Mouse (Mus musculus) retina, adult 2 months (tissue): ENCODE measurements around the gene Olfr107.

Experiments
- DNase-seq: peaks from one replicate; pipeline ENCODE4 v3.0.0-alpha.2; 2012; ENCODE audit warnings: low read depth, low spot score

Gene Olfr107

DNA sequence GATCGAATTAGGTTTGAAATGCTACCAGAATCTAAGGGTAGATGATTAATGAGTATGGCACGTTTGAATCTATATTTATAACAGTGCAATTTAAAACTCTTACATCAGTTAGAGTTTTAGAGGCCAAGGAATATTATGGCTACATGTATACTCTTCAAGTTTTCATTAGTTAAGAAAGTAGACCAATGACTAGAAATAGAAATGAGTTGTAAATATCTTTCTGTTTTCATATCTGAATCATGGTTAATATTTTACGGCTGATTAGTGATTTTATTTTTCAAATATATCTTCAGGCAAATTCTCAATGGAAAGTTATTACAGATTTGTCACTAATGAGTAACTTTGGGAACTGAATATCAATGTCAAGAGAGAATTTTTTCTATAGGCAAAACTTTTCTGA is at the start of gene Olfr107:
TSS of gene Olfr107 (plus strand) at position 301 of the 400 bp plus-strand sequence.
- DNase-seq, result no peak

GRCm38 (mm10) chr17:37359282-37359681 is 39.7 kb upstream of the Olfr107 start, which contains the start of gene Olfr104-ps:
Gene Olfr104-ps, plus strand, starts transcription at chr17:37359582.
- no peak for DNase-seq

GRCm38 (mm10) chr17:37378733-37379132 is 20.3 kb upstream of the Olfr107 start, which contains the start of gene Olfr105-ps:
Gene Olfr105-ps, plus strand, starts transcription at chr17:37379033.
- no peak for DNase-seq

DNA sequence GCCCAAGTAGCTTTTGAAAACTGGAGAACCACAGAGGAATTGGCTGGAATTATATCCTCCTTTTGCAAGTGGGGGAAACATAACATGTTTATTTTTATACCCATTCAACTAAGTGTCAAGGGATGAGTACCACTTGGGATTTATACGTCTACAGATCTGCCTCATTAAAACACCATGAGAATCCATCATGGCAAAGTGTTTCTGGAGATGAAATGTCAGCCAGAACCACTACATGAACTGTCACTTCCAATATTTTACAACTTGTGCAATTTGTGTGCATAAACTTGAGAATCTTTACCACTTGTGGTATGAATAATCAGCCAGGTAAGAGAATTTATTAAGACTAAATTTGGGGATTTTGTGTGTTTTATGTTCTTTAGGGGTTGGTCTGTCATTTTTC is 8.9 kb upstream of the Olfr107 start, which contains the start of gene Olfr106-ps:
TSS of gene Olfr106-ps (plus strand) at position 301 of the 400 bp plus-strand sequence.
- DNase-seq, result no peak

DNA sequence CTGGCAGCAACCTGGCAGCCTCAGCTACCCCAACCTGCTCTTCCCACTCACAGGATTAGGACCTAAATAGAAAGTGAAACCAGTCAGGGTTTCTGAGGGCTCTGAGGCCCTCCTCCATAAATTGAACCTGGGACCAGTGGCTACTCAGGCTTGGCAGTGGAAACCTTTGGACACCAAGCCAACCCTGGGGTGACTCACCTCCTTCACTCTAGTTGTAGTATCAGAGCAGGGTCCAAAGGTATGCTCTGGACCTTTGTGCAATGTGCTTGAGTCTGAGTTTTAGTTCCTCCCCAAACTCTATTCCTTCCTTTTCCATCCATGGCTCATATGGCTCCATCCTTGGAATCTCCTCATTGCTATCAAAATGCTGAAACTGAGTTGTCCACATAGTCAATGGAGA is 14.4 kb downstream of the Olfr107 start:
- DNase-seq, result no peak

DNA sequence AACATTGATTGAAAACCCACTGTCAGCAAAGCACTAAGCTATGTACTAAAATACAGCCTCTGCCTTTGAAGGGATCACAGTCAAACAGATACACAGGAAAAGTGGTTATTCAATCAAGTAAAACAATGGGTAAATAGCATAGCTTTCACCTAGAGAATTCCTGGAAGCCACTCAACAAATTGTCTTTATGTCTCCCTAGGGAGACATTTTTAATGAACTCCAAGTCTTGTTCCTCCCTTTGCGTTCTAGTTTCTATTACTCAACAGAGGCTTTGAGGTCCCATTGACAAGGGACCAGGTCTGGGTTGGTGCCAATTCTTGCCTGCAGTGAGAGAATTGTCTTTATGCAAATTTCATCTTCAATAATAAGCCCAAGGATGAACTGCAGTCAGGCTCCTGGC is 46.2 kb downstream of the Olfr107 start, which contains the start of gene Olfr108:
TSS of gene Olfr108 (plus strand) at position 301 of the 400 bp plus-strand sequence.
- no peak for DNase-seq
